Mouse (Mus musculus) heart, adult 2 months (tissue): ENCODE measurements at regions not wholly inside any gene's neighbourhood (a gene's known extent, or its start where the extent isn't known, plus 50 kb on each side); places are given as distances from the start of the nearest gene placed in this dataset.

Experiments used
- DNase-seq, 2 experiments: peaks; one replicate each; pipeline ENCODE4 v3.0.0; 2021
- H3K27ac ChIP-seq: fragments of 200-600 bp; 2 replicates; pipeline ENCODE4 v1.8.1; 2022
- H3K27me3 ChIP-seq: fragments of 200-500 bp; 2 replicates; pipeline ENCODE4 v1.6.1; 2012; ENCODE audit warnings: mild to moderate bottlenecking, low read length, inconsistent platforms, mixed read lengths; ENCODE audit not compliant: control insufficient read depth, insufficient read depth
- H3K36me3 ChIP-seq: fragments of 200-500 bp; 2 replicates; pipeline ENCODE4 v1.6.1; 2012; ENCODE audit warnings: low read length, inconsistent platforms; ENCODE audit not compliant: control insufficient read depth, insufficient read depth
- H3K4me1 ChIP-seq: fragments of 200-500 bp; 2 replicates; pipeline ENCODE4 v1.6.1; 2011; ENCODE audit warnings: low read length; ENCODE audit not compliant: control insufficient read depth, insufficient read depth
- H3K4me3 ChIP-seq: fragments of 200-600 bp; 2 replicates; pipeline ENCODE4 v1.8.1; 2022
- H3K79me2 ChIP-seq: fragments of 200-500 bp; replicated peaks from 2 replicates; pipeline ENCODE4 v1.6.1; 2012; ENCODE audit warnings: mild to moderate bottlenecking, inconsistent platforms, low read length, moderate library complexity, mixed read lengths; ENCODE audit not compliant: control insufficient read depth, insufficient read depth
- H3K9ac ChIP-seq: fragments of 200-500 bp; 2 replicates; pipeline ENCODE4 v1.6.1; 2012; ENCODE audit warnings: low read depth, mild to moderate bottlenecking, control low read depth, inconsistent platforms, low read length, mixed read lengths
- CTCF ChIP-seq: fragments of 200-600 bp; IDR thresholded peaks from 2 replicates; pipeline ENCODE4 v1.8.1; 2022; ENCODE audit warnings: antibody characterized with exemption, mild to moderate bottlenecking, moderate library complexity
- EP300 ChIP-seq: fragments of 200-500 bp; IDR thresholded peaks from 2 replicates; pipeline ENCODE4 v1.6.1; 2011; ENCODE audit warnings: low read depth, low read length, control low read depth; ENCODE audit not compliant: insufficient read depth
- POLR2A ChIP-seq: fragments of 200-500 bp; IDR thresholded peaks from 2 replicates; pipeline ENCODE4 v1.6.1; 2011; ENCODE audit warnings: mild to moderate bottlenecking, low read depth, low read length, control low read depth; ENCODE audit not compliant: insufficient read depth
- WGBS: fragments of 180-500 bp; shearing (Covaris S2); methylation state at CpG from one replicate; pipeline ENCODE4 v1.1.7; 2018; 5-methylcytosine and 5-hydroxymethylcytosine counted together
- intact Hi-C: fragments of 180-260 bp; cut with DNase I; formaldehyde crosslinking; loops from one replicate; pipeline ENCODE4 v1.15.1; 2025

DNA sequence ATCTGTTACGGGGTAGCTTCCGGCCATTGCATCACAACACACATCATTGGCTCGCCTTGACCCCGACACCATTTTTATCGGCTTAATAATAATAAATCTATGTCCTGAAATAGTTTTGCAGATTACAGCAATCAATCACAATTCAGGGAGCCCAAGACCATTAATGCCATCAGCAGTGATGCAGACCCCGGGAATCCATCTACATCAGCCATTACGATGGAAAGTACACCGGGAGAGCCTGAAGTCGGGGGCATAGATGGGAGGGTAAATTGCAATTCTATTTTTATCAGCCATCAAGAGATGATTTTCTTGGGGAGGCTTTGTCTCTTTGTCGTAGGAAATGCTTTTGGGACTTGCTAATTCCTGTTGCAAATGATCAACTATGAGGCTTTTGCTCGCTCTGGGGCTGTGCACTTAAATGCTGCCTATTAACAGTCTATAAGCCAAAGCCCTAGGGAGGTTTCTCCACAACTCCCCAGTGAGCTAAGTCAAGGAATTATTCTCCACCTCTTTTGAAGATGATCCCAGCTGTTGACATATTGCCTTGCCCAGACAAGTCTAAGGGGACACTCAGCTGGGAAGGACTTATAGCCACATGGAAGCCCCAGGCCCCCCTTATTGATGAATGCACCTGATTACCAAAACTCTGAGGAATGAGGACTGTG lies 173.4 kb downstream of the Pik3r1 start:
- H3K9ac ChIP-seq = no peak overlapping the region
- no peak for DNase-seq
- H3K4me1 ChIP-seq = no peaks in the 10 kb centered on the region
- TF ChIP-seq POLR2A (no peak), CTCF (no peak), EP300 (no peak)
- H3K27me3 ChIP-seq = no peaks in the 10 kb centered on the region
- H3K27ac ChIP-seq = no peak overlapping the region
- H3K79me2 ChIP-seq = no peaks in the 10 kb centered on the region
- intact Hi-C loops = no loop called here
- 84% methylated on average over 11 of the region's 11 CpGs for WGBS
- H3K4me3 ChIP-seq = no peak overlapping the region
- H3K36me3 ChIP-seq = no peaks in the 10 kb centered on the region

DNA sequence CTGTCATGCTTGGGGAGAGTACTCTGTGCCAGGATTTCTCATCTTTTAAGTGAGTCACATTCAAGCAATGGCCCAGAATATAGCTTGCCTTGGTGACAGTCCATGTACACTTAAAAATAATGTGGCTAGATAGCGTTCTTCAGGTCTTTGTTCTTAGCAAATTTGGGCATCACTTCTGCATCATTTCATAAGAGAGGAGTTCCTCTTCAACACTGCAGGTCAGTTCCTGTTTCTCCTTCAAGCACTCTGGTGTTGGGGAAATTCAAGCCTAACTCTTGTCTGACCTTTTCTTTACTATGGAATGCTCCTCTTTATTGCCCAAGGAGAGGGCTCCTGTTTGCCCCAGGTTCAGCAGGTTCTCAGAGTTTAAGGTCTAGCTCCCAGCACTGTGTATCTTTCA lies 175.7 kb downstream of the Pik3r1 start:
- H3K27ac ChIP-seq = no peak overlapping the region
- H3K4me3 ChIP-seq = no peak overlapping the region
- no peaks in the 10 kb centered on the region for H3K4me1 ChIP-seq
- H3K9ac ChIP-seq = no peak overlapping the region
- H3K36me3 ChIP-seq = no peaks in the 10 kb centered on the region
- WGBS = 73% methylated on average over 1 of the region's 1 CpGs
- no peak for TF ChIP-seq CTCF
- TF ChIP-seq EP300 = no peak
- TF ChIP-seq POLR2A = no peak
- DNase-seq = no peak
- no peaks in the 10 kb centered on the region for H3K79me2 ChIP-seq
- intact Hi-C loops = no loop called here
- no peaks in the 10 kb centered on the region for H3K27me3 ChIP-seq

DNA sequence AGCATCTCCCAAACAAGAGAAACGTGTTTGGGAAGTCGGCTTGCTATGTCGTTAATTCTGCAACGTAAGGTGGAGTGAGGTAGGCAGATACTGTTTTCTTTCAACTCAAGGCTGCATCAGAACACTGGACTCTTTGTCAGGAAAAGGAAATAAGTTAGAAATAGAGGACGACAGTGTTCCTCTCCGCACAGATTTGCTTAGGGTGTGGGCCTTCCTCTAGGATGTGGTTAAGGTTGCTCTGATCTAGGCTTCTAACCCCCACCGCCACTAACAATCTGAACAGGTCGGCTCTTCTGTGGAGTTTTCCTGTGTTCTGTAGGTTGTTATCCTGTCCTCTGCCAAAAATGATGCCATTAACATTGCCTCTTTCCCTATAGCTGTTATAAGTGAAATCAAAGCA lies 179.1 kb downstream of the Pik3r1 start:
- Histone ChIP-seq H3K4me1 (no peaks in the 10 kb centered on the region), H3K4me3 (no peak overlapping the region), H3K36me3 (no peaks in the 10 kb centered on the region), H3K9ac (no peak overlapping the region), H3K79me2 (no peaks in the 10 kb centered on the region), H3K27ac (no peak overlapping the region), H3K27me3 (no peaks in the 10 kb centered on the region)
- no peak for DNase-seq
- 71% methylated on average over 8 of the region's 8 CpGs for WGBS
- intact Hi-C loops = no loop called here
- TF ChIP-seq POLR2A (no peak), EP300 (no peak), CTCF (no peak)

DNA sequence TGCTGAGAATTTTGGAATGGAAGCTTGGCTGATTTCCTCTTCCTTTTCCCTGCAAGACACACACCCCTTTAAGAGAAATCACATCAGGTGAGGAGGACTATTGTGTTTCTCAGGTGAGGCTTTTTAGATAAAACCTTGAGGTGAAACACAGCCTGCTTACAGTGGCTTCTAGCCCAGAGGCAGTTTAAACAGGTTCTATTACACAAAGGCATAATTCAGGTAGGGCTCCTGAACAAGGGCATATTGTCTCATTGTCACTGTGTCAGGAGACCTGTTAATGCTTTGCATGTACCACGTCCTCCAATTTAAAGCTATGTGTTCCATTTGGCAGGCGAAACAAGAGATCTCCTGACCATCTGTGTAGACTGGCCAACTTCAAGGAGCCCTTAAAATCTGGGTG lies 181.2 kb downstream of the Pik3r1 start:
- no peak overlapping the region for H3K9ac ChIP-seq
- no peaks in the 10 kb centered on the region for H3K4me1 ChIP-seq
- TF ChIP-seq POLR2A (no peak), CTCF (no peak), EP300 (no peak)
- no peak overlapping the region for H3K27ac ChIP-seq
- 87% methylated on average over 2 of the region's 2 CpGs for WGBS
- no peaks in the 10 kb centered on the region for H3K79me2 ChIP-seq
- H3K27me3 ChIP-seq = no peaks in the 10 kb centered on the region
- no peaks in the 10 kb centered on the region for H3K36me3 ChIP-seq
- intact Hi-C loops = no loop called here
- no peak overlapping the region for H3K4me3 ChIP-seq
- no peak for DNase-seq

DNA sequence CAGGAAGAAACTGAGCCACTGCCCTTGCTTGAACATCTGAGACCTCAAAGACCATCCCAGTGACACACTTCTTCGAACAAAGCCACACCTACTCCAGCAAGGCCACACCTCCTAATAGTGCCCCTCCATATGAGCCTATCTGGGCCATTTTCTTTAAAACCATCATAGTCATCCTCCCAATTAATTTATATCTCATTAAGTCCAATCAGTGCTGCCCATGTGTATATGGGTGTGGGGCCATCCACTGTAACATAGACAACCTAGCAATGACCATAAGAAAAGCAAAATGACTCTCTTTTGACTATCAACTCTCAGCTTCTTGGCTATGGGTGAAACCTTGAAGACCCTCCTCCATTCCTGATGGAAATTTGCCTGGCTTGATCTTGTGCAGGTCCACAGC lies 191.5 kb downstream of the Pik3r1 start:
- no peak for DNase-seq
- H3K9ac ChIP-seq = no peak overlapping the region
- H3K4me1 ChIP-seq = no peaks in the 10 kb centered on the region
- no peaks in the 10 kb centered on the region for H3K27me3 ChIP-seq
- H3K79me2 ChIP-seq = no peaks in the 10 kb centered on the region
- intact Hi-C loops = no loop called here
- WGBS = 82% methylated on average over 1 of the region's 1 CpGs
- H3K27ac ChIP-seq = no peak overlapping the region
- H3K36me3 ChIP-seq = no peaks in the 10 kb centered on the region
- TF ChIP-seq CTCF (no peak), POLR2A (no peak), EP300 (no peak)
- H3K4me3 ChIP-seq = no peak overlapping the region

DNA sequence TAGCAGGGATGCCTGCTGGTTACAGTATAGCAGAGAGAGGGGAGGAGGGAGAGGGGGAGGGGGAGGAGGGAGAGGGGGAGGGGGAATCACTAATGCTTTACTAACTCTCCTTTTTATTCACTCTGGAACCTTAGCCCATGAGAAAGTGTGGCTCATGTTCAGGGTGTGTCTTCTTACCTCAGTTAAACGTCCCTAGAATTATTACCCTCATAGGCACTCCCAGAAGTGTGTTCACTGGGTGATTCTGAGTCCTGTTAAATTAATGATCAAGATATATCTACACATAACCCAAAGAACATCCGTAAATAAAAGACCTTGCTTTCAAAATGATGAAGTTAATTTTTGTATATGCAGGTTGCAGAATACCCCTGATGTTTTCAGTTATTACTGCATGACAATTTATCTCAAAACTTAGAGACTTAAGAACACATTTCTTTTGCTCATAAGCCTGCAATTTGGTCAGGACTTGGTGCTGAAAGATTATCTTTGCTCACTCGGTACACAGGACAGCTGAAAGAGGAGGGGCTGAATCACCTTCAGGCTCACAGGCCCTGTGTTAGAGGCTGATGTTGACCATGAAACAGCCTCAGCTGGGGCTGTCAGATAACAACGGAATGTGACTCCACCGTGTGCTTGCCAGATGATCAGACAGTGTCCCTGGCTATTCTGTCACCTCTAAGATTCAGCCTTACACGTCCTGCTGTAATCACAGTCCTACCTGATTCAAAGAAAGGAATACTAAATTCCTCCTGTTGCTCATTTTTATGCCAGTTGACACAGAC lies 195.0 kb downstream of the Pik3r1 start:
- TF ChIP-seq POLR2A = no peak
- TF ChIP-seq CTCF = no peak
- TF ChIP-seq EP300 = no peak
- DNase-seq = no peak
- 39% methylated on average over 6 of the region's 6 CpGs for WGBS
- Histone ChIP-seq H3K4me3 (no peak overlapping the region), H3K4me1 (no peaks in the 10 kb centered on the region), H3K9ac (no peak overlapping the region), H3K27ac (no peak overlapping the region), H3K36me3 (no peaks in the 10 kb centered on the region), H3K27me3 (no peaks in the 10 kb centered on the region), H3K79me2 (no peaks in the 10 kb centered on the region)
- intact Hi-C loops = no loop called here
